Mouse (Mus musculus): ENCODE data around the gene Bud13. TPM values are rescaled to one million over a fixed set of nuclear protein-coding genes. Genes with fewer than 3 reads are reported as not detected.
A peak's percentile ranks its signal among the peaks of the same experiment; 100 is the strongest.
"Not testable (repeated sequence)": the region's sequence is repeated elsewhere in the genome, so short reads cannot be mapped to it uniquely, and the experiment has no call there.

The Bud13 gene
- polyA plus RNA-seq, 1 experiment from 2014 or later, result 19.5 TPM

DNA sequence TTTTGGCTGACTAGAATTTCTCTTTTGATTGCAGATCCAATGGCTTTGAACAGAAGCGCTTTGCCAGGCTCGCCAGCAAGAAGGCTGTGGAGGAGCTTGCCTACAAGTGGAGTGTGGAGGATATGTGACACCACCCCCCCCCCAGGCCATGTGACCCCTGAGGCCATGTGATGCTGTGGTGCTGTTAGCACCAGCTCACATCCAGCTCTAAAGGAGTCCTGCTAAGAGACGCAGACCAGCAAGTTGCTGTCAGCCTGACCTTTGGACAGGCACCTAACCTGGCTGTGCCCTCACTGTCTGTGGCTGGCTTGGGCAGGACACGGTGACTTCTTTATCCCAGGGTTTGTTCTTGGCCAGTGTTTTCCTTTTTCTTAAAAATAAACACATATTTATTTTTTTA is 15.6 kb downstream of the Bud13 start:
- no peak for DNase-seq (ENCODE audit: low spot score)

DNA sequence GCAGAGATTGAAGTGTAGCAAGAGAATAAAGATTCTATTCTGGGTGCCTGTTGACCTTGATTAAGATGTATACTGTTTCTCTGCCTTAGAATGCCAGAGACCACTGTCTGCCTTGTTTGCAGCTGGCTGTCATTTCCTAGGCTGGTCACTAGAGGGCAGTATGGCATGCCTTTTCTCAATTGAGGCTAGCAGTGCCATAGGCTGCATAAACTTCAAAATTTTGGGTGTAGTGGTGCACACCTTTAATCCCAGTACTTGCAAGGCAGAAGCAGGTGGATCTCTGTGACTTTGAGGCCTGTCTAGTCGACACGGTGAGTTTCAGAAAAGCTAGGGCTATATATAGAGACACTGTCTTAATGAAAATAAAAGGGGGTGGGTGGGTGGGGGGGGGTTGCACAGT is 19.3 kb downstream of the Bud13 start:
- DNase-seq (ENCODE audit: low spot score), result peak; percentile 58

- peak; percentile 23 for DNase-seq (ENCODE audit: low spot score)
Observed at GRCm38 (mm10) chr9:46309121-46309520, 26.3 kb downstream of the Bud13 start.

DNA sequence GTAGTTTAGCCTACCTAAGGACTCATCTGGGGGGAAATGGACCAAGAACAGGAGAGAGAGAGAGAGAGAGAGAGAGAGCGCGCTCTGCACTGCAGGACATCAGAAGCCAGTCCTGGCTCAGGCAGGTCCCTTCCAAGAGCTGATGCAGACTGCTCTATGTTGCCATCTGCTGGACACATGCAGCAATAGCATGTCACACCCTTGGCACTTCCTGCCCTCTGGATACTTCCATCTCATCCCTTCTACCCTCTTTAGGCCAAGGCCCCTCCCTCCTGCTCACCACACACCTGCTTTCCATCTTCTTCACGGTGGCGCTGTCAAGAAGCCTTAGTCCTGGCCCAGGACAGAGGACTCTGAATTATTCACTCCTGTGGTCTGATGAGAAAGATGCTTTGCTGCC is 31.7 kb downstream of the Bud13 start:
- peak; percentile 73 for DNase-seq (ENCODE audit: low spot score)

GRCm38 (mm10) chr9:46314921-46315320 is 32.1 kb downstream of the Bud13 start:
- no peak for DNase-seq (ENCODE audit: low spot score)

GRCm38 (mm10) chr9:46315807-46316365 is 33.1 kb downstream of the Bud13 start:
- DNase-seq (ENCODE audit: low spot score), result no peak

DNA sequence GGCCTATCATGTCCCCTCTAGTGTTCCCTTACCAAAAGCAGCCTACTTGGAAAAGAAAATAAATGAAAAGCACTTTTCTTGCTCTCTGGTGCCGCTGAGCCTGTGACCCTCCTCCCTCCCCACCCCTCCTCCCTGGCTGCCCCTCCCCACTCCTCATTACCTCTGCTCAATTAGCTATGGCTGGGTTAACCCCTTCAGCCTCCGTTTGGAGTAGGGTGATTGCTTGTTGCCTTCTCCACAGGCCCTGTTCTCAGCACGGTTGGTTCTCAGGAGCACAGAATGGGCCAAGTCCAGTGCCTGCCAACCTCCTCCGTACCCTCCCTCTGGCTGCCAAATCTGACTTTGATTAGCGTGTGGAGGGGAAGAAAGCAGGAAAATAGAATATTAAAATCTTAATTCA is 33.6 kb downstream of the Bud13 start:
- no peak for DNase-seq (ENCODE audit: low spot score)

- no peak for DNase-seq (ENCODE audit: low spot score)
Observed at GRCm38 (mm10) chr9:46316909-46317308, 34.1 kb downstream of the Bud13 start.

- no peak for DNase-seq (ENCODE audit: low spot score)
Observed at GRCm38 (mm10) chr9:46317957-46318356, 35.1 kb downstream of the Bud13 start.

DNA sequence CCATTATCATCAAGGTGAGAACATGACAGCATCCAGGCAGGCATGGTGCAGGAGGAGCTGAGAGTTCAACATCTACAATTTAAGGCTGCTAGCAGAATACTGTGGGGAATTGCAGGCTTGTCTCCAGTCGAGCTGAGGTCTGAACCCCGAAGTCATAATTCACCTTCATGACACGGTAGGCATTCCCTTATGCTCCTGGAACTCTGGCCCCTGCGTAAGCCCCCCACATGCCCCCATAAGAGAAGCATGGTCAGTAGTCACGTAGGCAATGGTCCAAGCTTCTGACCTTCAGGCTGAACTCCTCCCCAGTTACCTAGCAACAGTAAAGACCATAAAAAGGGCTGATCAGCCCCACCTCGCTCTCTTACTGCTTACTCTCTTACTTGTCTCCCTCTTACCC is 37.1 kb downstream of the Bud13 start, which contains the start of gene 4931429L15Rik:
Gene 4931429L15Rik, minus strand, starts transcription at position 101 of the 400 bp plus-strand sequence.
- DNase-seq (ENCODE audit: low spot score), result not testable (repeated sequence)

DNA sequence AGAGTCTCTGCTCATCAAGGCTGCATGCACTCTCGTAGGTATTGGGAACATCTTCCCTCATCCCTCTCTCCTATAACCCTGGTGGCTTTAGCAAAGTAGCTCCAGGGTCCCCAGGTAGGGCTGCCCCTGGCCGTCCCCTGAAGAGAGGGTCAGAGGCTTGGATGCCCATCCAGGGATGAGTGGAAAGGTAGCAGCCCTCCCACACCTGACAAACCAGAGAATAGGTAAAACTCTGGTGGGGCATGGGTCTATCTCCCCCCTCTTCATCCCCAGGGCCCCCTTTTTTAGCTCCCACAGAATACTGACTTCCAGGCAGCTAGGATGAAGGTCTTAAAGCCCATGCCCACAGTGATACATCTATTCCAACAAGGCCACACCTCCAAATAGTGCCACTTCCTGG is 37.7 kb downstream of the Bud13 start:
- no peak for DNase-seq (ENCODE audit: low spot score)

GRCm38 (mm10) chr9:46326694-46327405 is 44.0 kb downstream of the Bud13 start:
- no peak for DNase-seq (ENCODE audit: low spot score)

DNA sequence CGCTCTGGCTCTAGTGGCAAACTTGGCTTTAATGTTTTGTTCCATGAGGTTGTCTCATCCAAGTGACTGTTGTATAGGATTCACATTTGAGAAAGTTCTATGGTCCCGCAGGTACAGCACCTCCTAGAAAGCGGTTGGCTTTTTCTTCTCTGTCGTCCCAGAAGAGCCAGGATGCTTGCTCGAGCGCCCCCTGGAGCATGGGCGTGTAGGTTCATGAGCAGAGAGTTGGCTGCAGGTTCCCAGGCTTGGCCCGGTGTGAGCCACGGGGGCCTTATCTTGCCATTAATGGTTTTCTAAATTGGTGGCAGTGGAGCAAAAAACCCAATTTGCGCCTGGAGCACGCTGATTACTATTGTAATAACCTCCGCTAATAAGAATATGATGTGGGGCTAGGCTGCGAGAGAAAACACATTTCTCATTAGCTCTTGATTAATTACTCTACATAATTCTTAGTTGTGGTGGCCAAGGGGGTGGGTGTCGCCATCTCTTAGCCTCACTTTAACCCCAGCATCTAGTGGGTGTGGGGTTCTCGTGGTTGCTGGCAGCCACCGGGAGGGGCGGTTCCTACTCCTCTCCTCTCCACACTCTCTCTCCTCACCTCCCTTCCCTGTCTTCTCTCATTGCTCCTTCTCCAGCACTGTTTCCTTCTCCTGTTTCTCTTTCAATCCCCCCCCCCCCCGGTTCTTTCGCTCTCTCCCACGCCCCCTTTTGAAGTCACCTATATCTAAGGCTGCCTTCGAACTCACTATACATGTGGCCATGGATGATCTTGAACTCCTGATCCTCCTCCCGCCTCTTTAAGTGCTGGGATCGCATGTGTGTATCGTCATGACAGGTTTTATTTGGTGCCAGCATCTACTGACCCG is 45.1 kb downstream of the Bud13 start:
- DNase-seq (ENCODE audit: low spot score), result peak; percentile 9

- no peak for DNase-seq (ENCODE audit: low spot score)
Observed at GRCm38 (mm10) chr9:46328572-46329249, 45.9 kb downstream of the Bud13 start.

DNA sequence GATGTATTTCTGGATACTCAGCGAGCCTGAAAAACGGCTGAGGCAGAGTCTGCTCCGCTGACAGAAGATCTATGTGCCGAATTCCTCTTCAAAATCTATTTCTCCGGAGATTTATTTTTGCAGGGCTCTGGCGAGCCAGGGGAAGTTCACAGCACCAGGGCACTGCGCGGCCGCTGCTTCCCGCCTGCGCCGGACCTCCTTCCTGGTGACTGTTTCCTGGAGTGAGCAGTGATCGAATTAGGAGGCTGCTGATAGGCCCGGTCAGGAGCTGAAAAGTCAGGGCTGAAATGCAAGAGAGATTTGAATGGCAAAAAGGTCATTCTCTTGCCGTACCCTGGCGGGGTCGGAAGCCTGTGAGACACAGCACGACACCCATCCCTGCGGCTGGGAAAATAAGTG is 46.4 kb downstream of the Bud13 start:
- no peak for DNase-seq (ENCODE audit: low spot score)

DNA sequence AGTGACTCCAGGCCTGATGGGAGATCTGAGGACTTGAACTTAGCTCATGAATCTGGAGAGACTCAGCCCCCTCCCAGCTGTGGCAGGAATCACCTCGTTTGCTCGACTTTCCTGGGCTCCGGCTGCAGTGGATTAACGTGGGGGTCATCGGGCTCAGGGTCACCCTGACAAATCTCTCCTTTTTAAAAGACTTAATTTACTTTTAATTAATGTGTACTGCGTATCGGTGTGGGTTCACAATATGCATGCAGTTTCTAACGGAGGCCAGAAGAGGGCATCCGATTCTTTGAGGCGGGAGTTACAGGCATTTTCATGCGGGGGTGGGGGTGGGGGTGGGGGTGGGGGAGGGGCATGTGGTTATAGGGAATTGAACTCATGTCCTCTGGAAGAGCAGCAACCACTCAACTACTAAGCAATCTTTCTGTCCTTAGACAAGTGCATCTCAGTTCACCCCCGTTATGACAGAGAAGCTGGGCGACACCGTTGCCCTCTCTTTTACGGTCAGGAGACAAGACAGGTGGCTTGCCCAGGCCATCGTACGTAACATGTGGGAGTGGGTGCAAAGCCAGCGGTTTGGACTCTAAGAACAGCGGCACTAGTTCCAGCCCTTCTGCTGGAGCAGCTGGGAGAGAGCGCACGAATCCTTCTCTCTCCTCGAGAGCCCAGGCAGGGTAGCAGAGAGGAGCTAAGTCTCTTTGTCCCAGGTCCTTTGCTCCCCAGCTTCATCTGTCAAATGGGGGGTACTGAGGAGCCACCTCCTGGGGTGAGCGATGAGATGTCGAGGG is 47.2 kb downstream of the Bud13 start:
- no peak for DNase-seq (ENCODE audit: low spot score)

- DNase-seq (ENCODE audit: low spot score), result no peak
Observed at GRCm38 (mm10) chr9:46330586-46330895, 47.7 kb downstream of the Bud13 start.

GRCm38 (mm10) chr9:46331301-46331700 is 48.5 kb downstream of the Bud13 start:
- DNase-seq (ENCODE audit: low spot score), result no peak

DNA sequence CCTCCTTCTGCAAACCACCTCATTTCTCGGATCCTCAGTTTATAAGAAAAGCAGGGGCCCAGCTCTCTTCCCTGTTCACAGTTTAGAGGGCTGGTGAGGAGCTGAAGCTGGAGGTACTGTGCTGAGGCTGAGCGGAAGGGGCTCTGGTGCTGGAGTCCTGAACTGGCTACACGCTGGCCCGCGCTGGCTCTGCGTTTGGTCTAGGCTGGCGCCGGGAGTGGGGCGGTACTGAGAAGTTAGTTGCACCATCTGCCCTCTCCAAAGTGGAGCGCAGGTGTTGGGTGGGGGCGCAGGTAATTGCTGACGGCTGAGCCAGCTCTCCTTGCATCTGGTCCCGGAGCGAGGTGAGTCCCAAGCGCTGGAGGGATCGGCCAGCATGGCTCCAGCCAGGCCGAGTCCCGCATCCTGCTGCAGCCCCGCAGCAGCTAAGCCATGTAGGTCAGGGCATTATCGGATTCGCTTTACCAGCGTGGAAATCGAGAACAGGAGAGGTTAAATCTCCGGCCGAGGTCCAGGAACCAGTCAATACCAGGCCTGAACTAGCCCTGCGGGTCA is 51.7 kb downstream of the Bud13 start:
- no peak for DNase-seq (ENCODE audit: low spot score)

DNA sequence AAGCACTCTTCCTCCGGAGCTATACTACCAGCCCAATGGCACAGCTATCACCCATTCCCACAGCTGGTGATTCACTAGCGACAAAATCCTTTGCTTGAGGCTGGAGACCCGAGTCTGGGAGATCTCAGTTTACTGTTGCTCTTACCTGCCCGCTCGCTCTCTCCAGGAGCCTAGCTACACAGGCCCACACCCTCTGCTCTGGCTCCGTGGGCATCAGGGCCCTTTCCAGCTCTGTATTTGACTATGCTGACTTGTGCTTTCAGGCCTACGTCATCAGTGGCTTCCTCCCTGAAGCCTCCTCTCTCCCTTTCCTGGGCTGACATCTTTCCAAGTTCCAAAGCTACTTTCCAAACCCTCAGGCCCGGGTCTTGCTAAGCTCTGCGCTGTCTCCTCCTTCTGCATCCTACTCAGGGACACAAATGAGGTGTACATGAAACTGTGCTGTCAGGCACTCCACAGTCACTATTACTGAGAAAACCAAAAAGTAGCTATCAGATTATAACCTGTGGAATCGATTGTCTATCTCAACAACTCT is 52.7 kb downstream of the Bud13 start:
- no peak for DNase-seq (ENCODE audit: low spot score)
